Mouse (Mus musculus): ENCODE results near the gene Lcorl.
A peak's percentile ranks its signal among the peaks of the same experiment; 100 is the strongest.

The Lcorl gene

DNA sequence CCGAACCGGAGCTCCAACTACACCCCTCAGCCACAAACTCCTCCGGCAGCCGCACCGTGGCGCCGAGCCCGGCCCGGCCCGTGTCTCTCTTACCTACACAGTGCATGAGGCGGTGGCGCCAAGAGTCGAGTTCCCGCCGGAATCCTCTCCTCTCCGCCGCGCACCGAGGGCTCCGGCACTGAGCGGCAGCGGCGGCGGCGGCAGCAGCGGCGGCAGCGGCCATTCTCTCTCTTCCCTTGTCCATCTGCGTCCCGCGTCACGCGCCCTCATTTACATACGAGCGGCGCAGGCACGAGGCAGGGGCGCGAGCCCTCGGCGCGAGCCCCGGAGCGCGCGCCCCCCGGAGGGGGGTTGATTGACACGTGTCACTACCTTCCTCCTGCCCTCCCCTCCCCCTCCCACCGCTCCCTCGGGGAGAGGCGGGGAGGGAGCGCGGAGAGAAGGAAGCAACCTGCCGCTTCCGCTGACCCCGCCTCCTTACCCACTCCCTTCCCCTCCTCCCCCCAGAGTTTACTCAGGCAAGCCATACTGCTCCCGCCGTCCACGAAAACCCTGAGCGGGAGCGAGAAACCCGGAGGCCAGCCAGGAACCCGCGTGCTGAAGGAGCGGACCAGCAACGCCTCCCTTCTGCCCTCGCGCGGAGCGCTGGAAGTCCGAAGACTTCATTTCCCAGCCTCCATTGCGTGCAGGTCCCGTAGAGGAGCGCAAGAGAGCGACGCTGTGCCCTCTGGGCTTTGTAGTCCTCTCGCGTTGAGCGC lies at the start of gene Lcorl:
TSS of gene Lcorl (minus strand) at position 362 of the 758 bp plus-strand sequence.
- peak; percentile 87 for DNase-seq (ENCODE audit: low read depth)

DNA sequence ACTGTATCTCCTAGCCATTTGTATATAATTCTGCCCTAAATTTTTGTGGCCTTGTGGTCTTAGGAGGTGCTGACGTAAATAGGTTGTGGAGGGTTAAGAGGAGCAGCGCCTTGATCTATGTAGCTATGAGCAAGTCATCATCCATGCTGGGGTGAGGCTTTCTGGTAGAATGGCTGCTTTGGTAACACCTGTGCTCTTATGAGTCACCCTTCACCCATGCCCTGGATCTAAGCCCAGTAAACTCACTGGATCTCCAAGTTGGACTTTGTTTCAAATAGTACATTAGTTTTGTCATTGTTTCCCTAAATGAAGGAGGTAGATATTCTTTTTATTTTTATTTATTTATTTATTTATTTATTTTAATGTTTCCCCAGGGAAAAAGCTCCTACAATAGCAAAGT lies 47.3 kb upstream of the Lcorl start:
- no peak for DNase-seq (ENCODE audit: low read depth)

DNA sequence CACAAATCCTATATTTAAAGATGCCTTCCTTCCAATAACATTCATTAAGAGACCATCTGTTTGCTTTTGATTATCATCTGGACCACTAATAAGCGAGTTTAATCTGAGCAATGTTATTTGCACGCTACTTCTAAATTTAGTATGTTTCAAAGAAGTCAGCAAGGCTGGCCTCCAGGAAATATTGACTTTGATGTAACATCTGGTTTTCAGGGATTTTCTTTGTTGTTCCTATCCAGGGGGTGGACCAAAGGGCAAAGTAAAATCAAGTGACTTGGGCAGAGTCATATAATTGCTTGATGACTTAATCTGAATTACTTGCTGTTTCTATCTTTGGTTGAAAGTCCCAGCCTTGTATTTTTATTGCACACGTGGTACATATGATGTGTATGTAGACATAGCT lies 45.8 kb upstream of the Lcorl start:
- DNase-seq (ENCODE audit: low read depth), result no peak

DNA sequence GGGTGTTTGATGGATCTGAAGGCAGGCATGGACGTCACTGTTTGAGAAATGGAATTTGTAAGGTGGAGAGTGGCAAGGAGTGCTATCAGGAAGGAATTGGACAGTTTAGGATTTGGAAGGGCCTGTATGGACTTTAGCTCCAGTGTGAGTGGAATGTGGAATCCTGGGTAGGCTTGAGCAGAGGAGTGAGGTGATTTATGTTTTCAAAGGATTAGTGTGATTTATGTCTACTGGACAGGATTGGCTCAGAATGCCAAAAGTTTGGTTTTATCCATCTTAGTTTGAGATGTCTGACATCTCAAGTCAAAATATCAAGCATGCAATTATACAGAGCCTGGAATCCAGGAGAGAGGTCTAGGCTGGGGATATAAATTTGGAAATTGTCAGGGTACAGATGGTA lies 37.9 kb upstream of the Lcorl start:
- no peak for DNase-seq (ENCODE audit: low read depth)

DNA sequence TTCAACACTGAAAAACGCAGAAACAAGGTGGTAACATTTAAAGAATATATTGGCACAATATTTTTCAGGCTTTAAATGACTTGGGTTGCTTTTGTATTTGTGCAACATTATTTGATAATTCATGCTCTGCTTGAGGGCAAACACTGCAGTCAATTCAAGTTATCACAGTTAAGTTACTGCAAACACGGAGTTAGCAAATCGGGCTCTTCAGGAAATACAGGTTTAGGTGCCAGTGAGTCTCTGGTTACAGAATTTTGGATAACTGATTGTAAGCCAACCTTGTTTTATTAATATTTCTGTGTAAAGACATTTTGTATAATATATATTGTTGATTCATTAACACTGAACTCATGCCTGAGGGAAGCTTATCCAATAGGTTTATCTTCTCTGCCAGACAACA lies 36.3 kb upstream of the Lcorl start:
- no peak for DNase-seq (ENCODE audit: low read depth)

DNA sequence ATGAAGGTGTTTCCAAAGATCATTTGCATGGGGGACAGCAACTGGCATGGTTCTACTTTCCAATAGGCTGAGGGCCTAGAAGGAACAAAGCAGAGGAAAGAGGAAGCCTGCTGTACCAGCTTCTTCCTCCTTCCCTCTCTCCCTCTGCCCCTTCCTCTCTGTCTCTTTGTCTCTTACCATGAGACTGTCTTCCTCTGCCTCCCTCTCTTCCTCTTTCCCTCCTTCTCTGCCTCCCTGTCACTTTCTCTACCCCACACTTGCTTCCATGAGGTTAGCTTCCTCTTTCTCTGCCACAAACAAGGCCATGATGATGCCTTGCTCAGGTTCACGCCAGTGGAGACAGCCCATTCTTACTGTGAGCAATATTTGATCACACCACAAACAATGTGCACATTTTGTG lies 18.9 kb upstream of the Lcorl start:
- no peak for DNase-seq (ENCODE audit: low read depth)

DNA sequence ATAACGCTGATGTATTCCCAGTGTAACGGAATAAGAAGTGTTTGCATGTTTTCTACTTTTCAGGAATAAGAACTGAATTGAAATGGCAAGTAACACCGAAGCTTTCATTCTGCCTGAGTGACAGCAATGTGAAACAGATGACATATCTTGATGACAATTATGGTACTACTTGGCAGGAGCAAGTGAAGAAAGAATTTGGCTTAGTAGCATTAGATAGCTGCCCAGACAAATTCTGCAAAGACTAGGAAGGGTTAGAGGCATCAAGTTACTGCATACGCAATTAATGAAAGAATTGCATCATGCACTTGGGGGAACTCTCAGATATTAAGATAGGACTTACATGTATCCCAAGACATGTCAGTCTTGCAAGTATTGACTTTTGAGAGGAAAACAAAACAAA lies 18.1 kb upstream of the Lcorl start:
- no peak for DNase-seq (ENCODE audit: low read depth)

DNA sequence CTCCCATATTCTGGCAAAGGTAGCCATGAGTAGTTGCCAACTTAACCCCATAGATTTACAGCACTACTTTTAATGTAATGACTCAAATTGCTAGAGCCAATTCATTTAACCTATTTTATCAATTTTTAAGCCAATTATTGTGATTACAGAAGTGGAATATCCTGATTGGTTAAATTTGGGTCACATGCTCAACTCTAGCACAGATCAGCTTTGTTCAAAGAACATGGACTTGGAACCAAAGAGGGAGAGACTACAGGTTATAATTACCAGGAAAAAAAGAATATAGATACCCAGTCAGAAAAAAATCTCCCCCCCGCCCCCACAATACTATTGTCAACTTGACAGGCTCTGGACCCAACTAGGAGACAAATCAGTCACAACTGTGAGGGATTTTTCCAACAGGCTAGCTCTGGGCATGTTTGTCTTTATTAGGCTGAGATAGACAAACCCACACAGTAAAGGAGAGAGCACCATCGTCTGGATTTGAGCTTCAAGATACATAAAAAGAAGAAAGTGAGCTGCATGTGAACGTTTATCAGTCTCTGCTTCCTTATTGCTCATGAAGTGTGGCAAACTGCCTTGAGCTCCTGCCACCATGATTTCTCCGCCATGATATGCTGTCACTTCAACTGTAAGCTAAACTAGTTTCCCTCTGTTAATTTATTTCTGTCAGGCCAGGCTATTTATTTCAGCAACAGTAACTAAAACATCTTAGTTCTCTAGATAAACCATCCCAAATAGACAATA lies 17.0 kb upstream of the Lcorl start:
- no peak for DNase-seq (ENCODE audit: low read depth)

DNA sequence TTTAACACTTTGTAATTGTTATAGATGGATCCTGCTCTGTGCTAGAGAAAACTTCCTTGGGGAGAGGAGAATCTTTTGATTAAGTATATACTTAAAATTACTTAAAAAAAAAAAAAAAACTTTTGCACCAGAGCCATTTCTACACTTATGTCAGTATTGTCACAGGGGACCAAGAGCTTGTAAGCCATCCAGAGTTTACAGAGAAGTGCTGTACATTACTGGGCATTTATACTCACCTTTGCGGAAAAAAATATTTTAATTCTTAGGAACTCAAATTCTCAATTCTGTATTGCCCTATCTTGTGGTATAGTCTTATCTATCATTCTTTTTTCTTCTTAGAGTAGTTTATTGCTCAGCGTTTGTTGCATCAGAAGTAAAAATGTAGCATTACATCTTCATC lies 953 bp upstream of the Lcorl start:
- DNase-seq (ENCODE audit: low read depth), result no peak

DNA sequence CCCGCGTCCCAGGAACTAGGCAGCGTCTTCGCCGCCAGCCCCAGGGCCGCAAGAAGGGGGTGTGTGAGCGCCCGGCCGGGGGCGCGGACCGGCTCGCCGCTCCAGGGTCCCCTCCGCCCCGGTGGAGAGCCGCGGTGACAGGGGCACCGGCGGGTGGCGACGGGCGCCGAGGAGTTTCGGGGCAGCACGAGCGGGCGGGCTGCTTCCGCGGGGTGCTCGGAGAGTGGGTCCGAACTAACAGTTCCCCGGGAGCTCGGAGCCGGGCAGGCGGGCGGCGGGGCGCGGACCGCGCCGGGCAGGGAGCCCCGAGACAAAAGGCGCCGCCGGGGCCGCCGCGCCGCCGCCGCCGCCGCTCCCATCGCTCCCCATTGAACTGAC lies 550 bp downstream of the Lcorl start:
- DNase-seq (ENCODE audit: low read depth), result no peak

DNA sequence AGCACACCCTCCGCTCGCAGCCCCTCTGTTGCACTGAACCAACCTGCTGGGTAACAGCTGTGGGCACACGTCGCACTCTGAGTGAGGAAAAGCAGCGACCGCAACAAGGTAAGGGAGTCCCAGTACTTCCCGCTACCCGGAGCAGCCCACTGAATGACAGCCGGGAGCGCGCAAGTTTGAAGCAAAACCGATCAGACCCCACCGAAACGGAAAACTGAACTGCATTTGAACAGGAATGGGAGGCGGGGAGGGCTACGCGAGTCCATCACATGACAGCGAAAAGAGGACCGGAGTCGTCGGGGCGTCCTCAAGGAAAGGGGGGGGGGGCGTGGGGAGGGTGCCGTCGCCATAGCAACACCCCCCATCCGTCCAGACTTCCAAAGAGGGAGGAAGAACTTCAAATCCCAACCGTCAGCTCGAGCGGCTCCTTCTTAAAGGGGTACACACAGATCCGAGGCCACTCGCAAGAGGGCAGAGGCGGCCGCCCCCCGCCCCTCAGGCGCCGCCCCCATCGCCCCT lies 1.1 kb downstream of the Lcorl start:
- peak; percentile 32 for DNase-seq (ENCODE audit: low read depth)

DNA sequence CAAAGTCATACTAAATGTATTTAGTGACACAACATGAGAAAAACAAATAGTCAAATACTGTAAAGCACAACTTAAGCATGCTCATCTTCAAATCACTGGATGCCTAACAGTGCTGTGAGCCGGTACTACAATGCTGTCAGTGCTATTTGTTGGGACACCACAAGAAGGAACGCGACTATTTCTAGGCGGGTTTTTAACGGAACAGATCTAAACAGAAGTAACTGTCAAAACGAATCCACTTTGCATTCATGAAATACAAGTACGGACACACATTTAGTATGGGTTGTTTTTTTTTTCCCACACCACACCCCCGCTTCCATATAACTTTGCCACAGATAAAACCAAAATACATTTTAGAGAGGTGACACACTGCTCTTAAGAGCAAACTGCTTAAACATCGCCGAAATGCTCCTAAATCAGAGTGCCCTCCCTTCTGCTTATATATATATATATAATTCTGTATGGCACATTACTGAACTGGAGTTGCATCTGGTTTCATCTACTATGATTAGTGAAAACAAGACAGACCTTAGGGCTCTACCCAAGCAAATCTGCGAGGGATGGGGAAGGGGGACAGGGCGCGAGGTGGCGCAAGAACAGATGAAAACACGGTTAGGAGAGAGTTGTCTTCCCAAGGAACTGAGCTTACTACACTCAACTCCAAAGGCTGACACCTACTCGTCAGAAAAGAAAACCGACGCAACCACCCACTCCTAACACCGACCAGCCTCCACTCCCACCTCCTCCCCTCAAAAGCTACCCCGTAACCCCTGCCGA lies 1.7 kb downstream of the Lcorl start:
- no peak for DNase-seq (ENCODE audit: low read depth)

DNA sequence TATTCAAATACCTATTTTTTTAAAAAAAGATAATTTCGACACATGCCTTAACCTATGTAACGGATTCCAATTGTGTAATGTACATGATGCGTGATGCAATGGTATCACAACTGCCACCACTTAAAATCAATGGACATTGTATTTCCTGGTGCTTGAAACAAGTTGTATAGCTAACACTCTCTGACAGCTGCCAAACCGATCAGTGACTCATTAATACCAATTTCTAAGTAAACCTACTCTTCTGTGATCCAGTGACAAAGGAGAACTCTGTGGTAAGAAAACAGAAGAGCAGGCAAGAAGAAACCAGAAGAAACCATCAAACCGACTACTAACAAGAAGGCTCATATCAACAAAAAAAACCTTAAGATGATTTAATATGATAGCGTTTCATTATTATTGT lies 12.7 kb downstream of the Lcorl start:
- DNase-seq (ENCODE audit: low read depth), result no peak

DNA sequence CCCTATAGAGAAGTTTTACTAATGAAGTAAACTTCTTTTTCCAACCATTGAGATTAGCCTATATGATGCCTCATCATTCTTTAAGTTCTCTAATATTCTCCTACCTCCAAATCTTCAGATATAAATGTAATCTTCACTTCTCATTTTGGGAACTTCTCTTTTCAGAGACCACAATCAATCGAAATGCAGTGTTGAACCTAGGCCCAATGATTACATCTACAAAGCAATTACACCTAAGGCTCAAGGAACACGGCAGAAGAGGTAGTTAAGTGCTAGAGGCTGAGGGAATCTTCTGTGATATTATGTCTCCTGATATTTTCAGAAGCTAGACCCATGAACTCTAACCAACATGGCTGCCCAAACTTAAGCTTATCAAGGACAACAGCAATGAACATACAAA lies 22.3 kb downstream of the Lcorl start:
- no peak for DNase-seq (ENCODE audit: low read depth)

DNA sequence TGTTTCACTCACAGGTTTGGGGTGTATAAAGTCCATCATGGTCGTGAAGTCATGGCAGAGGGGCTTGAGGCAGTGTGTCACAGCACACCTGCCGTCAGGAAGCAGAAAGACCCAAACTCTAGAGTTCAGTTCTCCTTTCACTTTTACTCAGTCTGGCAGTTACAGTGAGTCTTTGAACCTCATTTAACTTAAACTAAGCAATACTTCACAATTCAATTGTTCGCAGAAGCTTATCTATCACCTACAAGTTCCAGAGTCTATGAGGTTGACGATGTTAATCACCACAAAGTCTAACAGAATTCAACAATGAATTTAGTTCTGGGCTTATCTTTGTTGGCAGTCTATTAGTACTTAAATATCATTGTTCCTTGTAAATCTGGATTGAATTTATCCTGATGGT lies 45.9 kb downstream of the Lcorl start:
- no peak for DNase-seq (ENCODE audit: low read depth)

DNA sequence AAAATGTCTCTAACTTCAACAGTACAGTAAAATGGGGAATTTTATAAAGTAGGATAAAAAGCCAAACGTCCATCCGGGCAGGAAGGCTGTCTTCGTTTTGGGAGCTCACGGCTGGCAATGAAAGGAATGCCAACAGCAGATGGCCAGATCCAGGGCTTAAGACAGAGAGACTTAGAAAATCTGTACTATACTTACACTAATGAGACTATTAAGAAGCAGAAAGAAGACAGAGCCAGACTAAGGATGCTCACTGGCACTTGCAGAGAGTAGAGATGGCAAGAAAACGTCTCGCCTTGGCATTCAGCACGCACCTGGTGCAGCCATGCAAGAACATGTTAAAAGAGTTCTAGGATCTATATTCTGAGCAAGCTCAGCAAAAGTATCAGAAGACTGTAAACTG lies 65.6 kb downstream of the Lcorl start:
- DNase-seq (ENCODE audit: low read depth), result no peak

DNA sequence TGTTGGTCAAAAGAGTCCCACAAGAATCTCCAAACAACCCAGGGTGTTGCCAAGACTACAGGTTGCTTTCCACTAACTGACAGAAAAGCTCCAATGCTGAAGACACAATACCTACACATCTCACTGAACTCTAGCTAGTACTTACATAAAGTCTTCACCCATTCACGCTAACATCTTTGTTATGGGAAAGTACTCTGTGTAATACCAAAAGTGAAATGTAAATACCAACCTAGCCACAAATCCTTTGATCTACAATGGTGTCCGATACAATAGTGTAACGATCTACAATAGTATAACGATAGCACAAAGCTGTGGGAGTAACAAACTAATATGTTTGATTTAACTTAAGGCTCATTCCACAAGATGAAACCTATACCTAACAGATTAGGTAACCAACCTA lies 67.2 kb downstream of the Lcorl start:
- no peak for DNase-seq (ENCODE audit: low read depth)

DNA sequence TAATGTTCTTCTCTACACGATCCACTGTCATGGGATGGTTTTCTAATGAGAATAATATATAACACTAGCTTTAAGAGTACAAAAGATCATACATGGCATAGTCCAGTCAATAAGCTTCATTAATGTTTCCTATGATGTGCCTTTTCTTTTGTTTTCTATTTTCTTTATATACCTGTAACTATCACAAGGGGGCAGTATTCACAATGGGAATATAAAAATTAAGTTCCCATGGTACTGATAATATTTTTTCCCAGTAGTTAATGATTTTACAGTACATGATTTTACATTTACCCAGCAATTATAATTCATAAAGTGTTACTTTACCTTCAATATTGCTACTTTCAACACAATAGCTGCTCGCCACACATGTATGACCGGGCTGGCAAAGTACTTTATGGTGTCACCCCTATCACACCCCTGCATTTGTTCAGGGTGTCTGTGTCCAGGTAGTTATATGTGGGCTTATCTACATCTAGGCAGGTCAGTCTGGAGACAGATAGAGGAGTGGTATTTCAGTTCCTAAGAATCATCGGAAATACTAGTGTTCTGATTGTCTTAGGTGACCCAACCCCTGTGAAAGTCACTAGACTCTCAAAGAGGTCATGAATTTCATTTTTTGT lies 99.8 kb downstream of the Lcorl start:
- no peak for DNase-seq (ENCODE audit: low read depth)

DNA sequence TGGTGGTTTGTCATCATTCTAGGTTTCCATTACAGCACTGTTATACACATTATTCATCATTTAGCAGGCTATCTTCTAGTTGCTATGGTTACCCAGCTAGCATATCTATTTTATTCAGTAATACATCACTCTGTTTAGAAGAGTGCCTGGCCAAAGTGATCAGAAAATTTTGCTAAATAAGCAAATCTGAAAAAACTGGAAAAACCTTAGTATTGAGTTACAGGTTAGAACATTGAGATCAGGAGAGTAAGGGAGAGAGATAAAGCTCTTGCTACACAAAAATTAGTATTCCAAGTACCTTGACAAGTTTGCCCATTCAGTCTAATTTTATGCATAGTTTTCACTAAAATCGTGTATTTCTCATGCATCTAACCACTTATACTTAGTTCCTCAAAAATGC lies 119.5 kb downstream of the Lcorl start:
- no peak for DNase-seq (ENCODE audit: low read depth)

DNA sequence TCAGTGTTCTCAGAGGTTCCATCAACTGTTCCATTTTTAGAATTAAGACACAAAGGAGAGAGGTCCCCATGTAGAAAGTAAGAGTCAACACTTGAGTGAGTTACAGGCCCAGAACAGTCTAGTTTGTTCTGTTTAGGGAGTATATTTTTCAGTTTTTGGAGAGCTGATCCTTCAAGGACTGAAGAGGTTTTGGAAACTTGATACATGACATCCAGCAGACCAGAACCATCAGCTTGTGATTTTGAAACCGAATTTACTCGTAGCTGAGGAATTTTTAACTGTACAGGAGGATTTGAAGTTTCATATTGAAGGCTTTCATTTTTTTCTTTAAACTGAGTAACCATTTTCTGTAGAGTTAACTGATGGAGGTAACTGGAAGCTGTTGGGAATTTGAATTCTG lies 123.7 kb downstream of the Lcorl start:
- DNase-seq (ENCODE audit: low read depth), result no peak

DNA sequence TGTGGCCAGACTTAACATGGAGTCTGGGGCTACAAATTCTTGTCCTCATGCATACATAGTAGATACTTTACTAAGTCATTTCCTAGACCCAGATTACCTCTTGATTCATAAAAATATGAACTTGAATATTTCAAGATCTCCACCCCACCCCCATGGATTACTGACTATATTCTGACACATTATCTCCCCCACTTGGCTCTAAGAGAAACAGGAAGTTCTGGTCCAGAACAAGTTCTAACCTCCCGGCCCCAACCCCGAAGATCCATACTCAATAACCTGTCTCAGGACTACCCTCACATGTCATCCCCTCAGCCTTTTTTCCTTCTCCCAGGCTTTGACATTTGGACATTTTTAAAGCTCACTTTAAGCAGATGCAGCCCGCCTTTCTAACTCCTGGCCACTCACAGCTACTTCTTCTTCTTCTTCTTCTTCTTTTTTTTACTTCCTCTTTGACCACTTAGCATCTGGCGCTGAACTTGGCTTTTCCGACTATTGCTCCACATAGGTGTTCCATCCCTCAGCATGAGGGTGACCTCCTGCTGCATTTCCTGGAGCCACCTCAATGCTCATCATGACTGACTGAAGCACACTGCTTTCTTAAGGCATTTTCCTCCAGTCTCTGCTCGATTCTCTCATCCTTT lies 138.4 kb downstream of the Lcorl start:
- DNase-seq (ENCODE audit: low read depth), result no peak

DNA sequence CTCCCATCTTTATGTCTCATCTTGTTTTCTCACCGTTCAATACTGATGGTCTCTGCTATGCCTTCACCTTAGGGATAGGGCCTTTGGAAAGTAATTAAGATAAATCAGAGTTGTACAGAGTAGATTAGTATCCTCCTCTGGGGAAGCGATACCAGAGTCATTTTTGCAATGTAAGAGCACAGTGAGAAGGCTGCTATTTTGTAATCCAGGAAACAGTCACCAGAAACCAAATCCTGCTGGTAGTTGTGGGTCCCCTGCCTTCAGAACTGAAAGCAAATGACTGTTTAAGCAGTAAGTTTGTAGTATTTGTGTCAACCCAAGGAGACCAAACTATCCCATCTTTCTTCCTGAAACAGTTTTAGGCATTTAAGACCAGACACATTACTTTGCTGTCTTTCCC lies 147.8 kb downstream of the Lcorl start:
- DNase-seq (ENCODE audit: low read depth), result no peak
